Mouse (Mus musculus) embryonic fibroblast, embryonic 13.5 days (primary cell): ENCODE measurements at regions not wholly inside any gene's neighbourhood (a gene's known extent, or its start where the extent isn't known, plus 50 kb on each side); places are given as distances from the start of the nearest gene placed in this dataset.

ENCODE experiments used
- CTCF ChIP-seq: IDR thresholded peaks from 2 replicates; pipeline ENCODE4 v1.5.1; 2011; ENCODE audit warnings: mild to moderate bottlenecking, control low read depth, low read length, moderate library complexity, borderline replicate concordance; ENCODE audit not compliant: insufficient read depth
- POLR2A ChIP-seq: IDR thresholded peaks from 2 replicates; pipeline ENCODE4 v1.6.1; 2011; ENCODE audit warnings: low read depth, mild to moderate bottlenecking, control low read depth, low read length, moderate library complexity

- TF ChIP-seq CTCF = no peak
- TF ChIP-seq POLR2A = no peak
These were observed 2694.7 kb downstream of the Gm37988 start for GRCm38 (mm10) chr1:7502363-7502762.
